Mouse (Mus musculus) bone marrow macrophage, adult 2 months (primary cell): ENCODE results near the gene Gpr1.

ENCODE experiments used
- CTCF ChIP-seq: IDR thresholded peaks from 2 replicates; pipeline ENCODE4 v1.5.1; 2012; ENCODE audit warnings: low read depth, mild to moderate bottlenecking, low read length, moderate library complexity
- POLR2A ChIP-seq: IDR thresholded peaks from 2 replicates; pipeline ENCODE4 v1.6.1; 2012; ENCODE audit warnings: mild to moderate bottlenecking, low read depth, low read length, borderline replicate concordance

- TF ChIP-seq CTCF (no peak), POLR2A (no peak)
Observed at GRCm38 (mm10) chr1:63180122-63180521, 34.2 kb downstream of the Gpr1 start.
